Mouse (Mus musculus) heart, postnatal 0 days (tissue): ENCODE measurements around the gene Medag. TPM values are rescaled to one million over a fixed set of nuclear protein-coding genes. Genes with fewer than 3 reads are reported as not detected.

Experiments used
- ATAC-seq: fragments of 200-750 bp; cut with Nextera tagmentation; 2 replicates; pipeline ENCODE4 v1.8.0; 2017; ENCODE audit warnings: low read depth, moderate number of reproducible peaks, moderate library complexity; ENCODE audit not compliant: insufficient read depth
- DNase-seq: peaks from one replicate; pipeline ENCODE4 v3.0.0-alpha.2; 2016; ENCODE audit warnings: low spot score
- H3K27ac ChIP-seq: fragments of 300-500 bp; sonication (generic); 2 replicates; pipeline ENCODE4 v1.5.1; 2014; ENCODE audit warnings: low read depth, mild to moderate bottlenecking
- H3K27me3 ChIP-seq: fragments of 300-500 bp; sonication (generic); 2 replicates; pipeline ENCODE4 v1.6.1; 2014; ENCODE audit warnings: low read length, mixed read lengths; ENCODE audit not compliant: control insufficient read depth, insufficient read depth
- H3K36me3 ChIP-seq: fragments of 300-500 bp; sonication (generic); replicated peaks from 2 replicates; pipeline ENCODE4 v1.6.1; 2014; ENCODE audit warnings: low read length, mixed read lengths; ENCODE audit not compliant: control insufficient read depth, insufficient read depth
- H3K4me1 ChIP-seq: fragments of 300-500 bp; sonication (generic); 2 replicates; pipeline ENCODE4 v1.6.1; 2014; ENCODE audit warnings: antibody characterized with exemption; ENCODE audit not compliant: control insufficient read depth, insufficient read depth
- H3K4me2 ChIP-seq: fragments of 300-500 bp; sonication (generic); 2 replicates; pipeline ENCODE4 v1.6.1; 2014; ENCODE audit warnings: low read depth, mild to moderate bottlenecking, low read length, moderate library complexity
- H3K4me3 ChIP-seq: fragments of 300-500 bp; sonication (generic); 2 replicates; pipeline ENCODE4 v1.5.1; 2014; ENCODE audit warnings: low read depth, low read length
- H3K9ac ChIP-seq: fragments of 300-500 bp; sonication (generic); replicated peaks from 2 replicates; pipeline ENCODE4 v1.6.1; 2014; ENCODE audit warnings: low read depth, low read length, mixed read lengths
- H3K9me3 ChIP-seq: fragments of 300-500 bp; sonication (generic); replicated peaks from 2 replicates; pipeline ENCODE4 v1.6.1; 2016; ENCODE audit warnings: low read length; ENCODE audit not compliant: control insufficient read depth
- CTCF ChIP-seq: IDR thresholded peaks from 2 replicates; pipeline ENCODE4 v1.5.1; 2016; ENCODE audit warnings: antibody characterized with exemption, control low read depth, low read depth
- EP300 ChIP-seq: IDR thresholded peaks from 2 replicates; pipeline ENCODE4 v1.6.1; 2016; ENCODE audit warnings: antibody characterized with exemption, low read depth
- WGBS: fragments of 180-500 bp; shearing (Covaris S2); extraction: QIAGEN DNeasy Blood & Tissue Kit; methylation state at CpG from one replicate; pipeline ENCODE4 v1.1.7; 2014; 5-methylcytosine and 5-hydroxymethylcytosine counted together
- polyA plus RNA-seq: library from polyadenylated mRNA; unstranded; fragments of >200 nt; fragmentation: Nextera tagmentation; extraction: Ambion mirVana; gene quantifications from 2 replicates; pipeline ENCODE4 v1.2.1, GENCODE M21; 2015
- total RNA-seq: library from RNA; depleted of rRNA; stranded (reverse); fragments of >200 nt; gene quantifications from 2 replicates; pipeline ENCODE4 v1.2.3, GENCODE M21; 2014; ENCODE audit warnings: low replicate concordance

The Medag gene
- total and polyA plus RNA-seq, 2 experiments from 2014 or later, result 2.0 to 7.7 TPM

DNA sequence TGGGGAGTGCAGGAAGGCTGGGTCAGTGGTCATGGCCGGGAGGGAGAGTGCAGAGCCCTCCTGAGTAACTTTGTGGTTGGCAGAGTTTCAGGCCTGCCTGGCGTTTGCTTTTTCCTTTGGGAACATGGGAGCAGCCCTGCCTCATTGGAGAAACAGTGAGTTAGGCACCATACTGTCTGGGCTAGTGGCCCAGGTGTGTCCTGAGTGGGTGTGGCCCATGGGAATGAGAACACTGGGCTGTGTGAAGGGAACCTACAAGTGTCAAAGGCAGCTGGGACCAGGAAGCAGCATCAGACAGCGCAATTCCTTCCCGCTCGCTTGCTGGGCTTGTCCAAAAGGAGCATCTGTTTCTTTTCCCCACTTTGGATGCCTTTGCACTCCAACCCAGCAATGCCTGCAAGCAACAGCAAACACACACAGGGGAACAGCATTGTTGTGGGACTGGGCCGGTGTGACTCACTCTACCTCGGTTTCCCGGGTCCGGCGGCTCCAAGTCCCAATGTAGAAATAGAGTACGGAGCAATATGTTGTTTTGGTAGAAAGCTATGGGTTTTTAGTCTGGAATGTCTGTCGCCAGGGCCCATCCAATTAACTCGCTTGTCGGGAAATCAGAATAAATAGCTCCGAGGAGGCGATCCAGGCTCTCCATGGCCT lies 32.3 kb upstream of the Medag start:
- H3K9me3 ChIP-seq, result no peaks in the 10 kb centered on the region; the same call in 1 of the 2 replicates
- H3K27ac ChIP-seq, result 0 out of 2 replicates have a peak overlapping the region, but pooled peaks have one; percentile 1
- peaks cover 10% of the 10 kb centered on the region; the same call in 1 of the 2 replicates for H3K4me1 ChIP-seq
- no peak overlapping the region for H3K4me3 ChIP-seq
- ATAC-seq, result no peak
- DNase-seq, result no peak
- no peak overlapping the region for H3K9ac ChIP-seq
- WGBS, result 79% methylated on average over 16 of the region's 16 CpGs
- H3K36me3 ChIP-seq, result no peaks in the 10 kb centered on the region
- TF ChIP-seq EP300, result no peak
- TF ChIP-seq CTCF, result no peak
- no peaks in the 10 kb centered on the region for H3K27me3 ChIP-seq
- H3K4me2 ChIP-seq, result no peak overlapping the region

DNA sequence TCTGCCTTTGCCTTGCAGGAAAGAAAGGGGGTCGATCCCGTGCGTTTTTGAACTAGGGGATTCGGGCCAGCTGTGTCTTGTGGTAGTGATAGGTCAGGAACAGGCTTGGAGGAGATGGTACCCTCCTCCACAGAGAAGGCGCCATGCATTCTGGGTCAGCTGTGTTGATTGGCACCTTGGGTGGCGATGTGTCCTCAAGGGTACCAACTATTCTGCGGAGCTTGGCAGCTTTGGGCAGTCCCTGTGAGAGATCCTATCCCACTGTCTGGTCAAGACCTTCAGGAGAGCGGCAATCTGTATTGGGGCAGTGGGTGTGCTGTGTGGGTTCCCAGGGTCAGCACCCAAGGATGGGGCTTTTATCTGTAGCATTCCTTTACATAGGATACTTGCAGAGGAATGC lies 31.7 kb upstream of the Medag start:
- no peak for TF ChIP-seq CTCF
- no peak for TF ChIP-seq EP300

DNA sequence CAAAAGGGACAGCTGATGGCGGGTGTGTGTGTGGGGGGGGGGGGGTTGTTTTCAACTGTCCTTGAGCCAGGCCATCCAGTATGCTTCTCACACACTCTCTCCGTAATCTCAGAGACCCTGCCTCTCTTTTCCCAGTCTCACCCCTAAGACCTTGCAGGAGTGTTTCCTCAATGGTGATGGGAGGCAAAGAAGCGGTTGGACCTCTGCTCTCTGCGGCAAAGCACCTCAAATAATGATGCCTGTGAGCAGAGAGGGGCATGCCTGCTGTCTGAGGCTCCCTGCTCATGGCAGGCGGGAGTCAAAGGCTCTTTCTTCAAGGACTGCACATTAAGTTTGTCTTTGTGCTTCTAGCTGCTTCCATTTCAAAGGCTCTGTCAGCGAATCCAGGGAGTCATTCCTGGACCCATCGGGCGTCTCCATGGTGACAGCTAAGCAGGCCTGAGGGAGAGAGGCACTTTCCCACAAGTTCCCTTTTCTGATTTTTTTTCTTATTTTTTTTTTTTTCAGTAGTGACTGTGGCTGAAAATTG lies 31.1 kb upstream of the Medag start:
- Histone ChIP-seq H3K27ac (no peak overlapping the region), H3K4me3 (no peak overlapping the region), H3K27me3 (no peaks in the 10 kb centered on the region), H3K4me1 (peaks cover 9% of the 10 kb centered on the region; the same call in 1 of the 2 replicates), H3K9me3 (no peaks in the 10 kb centered on the region; the same call in 1 of the 2 replicates), H3K9ac (no peak overlapping the region), H3K4me2 (no peak overlapping the region), H3K36me3 (no peaks in the 10 kb centered on the region)
- 74% methylated on average over 8 of the region's 8 CpGs for WGBS
- DNase-seq, result no peak
- TF ChIP-seq EP300, result no peak
- no peak for TF ChIP-seq CTCF
- no peak for ATAC-seq

More for the DNA sequence above, 31.7 kb upstream of the Medag start:
- Histone ChIP-seq H3K4me3 (no peak overlapping the region), H3K36me3 (no peaks in the 10 kb centered on the region), H3K27me3 (no peaks in the 10 kb centered on the region), H3K4me1 (peaks cover 9% of the 10 kb centered on the region; the same call in 1 of the 2 replicates), H3K9ac (no peak overlapping the region), H3K4me2 (no peak overlapping the region), H3K9me3 (no peaks in the 10 kb centered on the region; the same call in 1 of the 2 replicates), H3K27ac (no peak overlapping the region)
- 89% methylated on average over 8 of the region's 8 CpGs for WGBS
- no peak for ATAC-seq
- no peak for DNase-seq

DNA sequence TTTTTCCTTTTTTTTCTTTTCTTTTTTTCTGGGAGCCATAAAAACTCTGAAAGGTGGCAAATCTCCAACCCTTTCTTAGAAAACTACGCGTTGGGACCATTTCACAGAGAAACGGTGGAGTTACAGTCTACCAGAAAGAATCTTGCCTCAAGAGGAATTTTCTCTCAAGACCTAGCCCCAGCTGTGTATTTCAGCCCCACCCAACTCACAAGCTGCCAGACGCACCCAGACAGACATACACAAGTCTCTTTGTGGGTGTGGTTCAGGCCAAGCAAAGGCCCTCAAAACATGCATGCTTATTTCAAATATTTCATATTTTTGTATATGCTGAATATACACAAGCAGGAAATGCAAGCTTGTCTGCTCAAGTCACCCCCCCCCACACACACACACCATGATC lies 29.6 kb upstream of the Medag start:
- H3K4me3 ChIP-seq, result no peak overlapping the region
- no peak overlapping the region for H3K9ac ChIP-seq
- no peaks in the 10 kb centered on the region for H3K36me3 ChIP-seq
- no peak overlapping the region for H3K4me2 ChIP-seq
- H3K27ac ChIP-seq, result 0 out of 2 replicates have a peak overlapping the region, but pooled peaks have one; percentile 38
- H3K27me3 ChIP-seq, result no peaks in the 10 kb centered on the region
- DNase-seq, result no peak
- TF ChIP-seq EP300 (no peak), CTCF (no peak)
- WGBS, result 60% methylated on average over 4 of the region's 4 CpGs
- no peak for ATAC-seq
- peaks cover 7% of the 10 kb centered on the region; the same call in 1 of the 2 replicates for H3K4me1 ChIP-seq
- no peaks in the 10 kb centered on the region; the same call in 1 of the 2 replicates for H3K9me3 ChIP-seq

DNA sequence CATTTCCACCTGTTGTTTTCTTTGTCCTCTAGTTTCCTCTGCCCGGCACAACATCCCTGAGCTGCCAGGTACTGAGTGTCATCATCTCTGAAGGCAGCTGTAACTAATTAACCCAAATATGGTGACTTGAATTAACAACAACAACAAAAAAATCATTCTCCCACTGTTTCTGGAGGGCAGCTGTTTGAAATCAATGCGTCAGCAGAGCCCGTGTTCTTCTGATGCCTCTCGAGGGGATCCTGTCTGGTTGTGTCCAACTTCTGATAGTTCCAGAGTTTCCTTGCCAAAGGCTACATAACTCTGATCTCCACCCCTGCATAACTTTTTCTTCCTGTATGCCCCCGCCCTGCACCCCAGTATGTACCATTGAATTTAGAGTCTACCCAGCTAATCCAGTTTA lies 28.9 kb upstream of the Medag start:
- no peaks in the 10 kb centered on the region; the same call in 1 of the 2 replicates for H3K9me3 ChIP-seq
- no peaks in the 10 kb centered on the region for H3K36me3 ChIP-seq
- DNase-seq, result no peak
- 75% methylated on average over 5 of the region's 5 CpGs for WGBS
- no peak overlapping the region for H3K9ac ChIP-seq
- H3K4me2 ChIP-seq, result no peak overlapping the region
- peaks cover under 1% of the 10 kb centered on the region; the same call in 1 of the 2 replicates for H3K4me1 ChIP-seq
- H3K27ac ChIP-seq, result 0 out of 2 replicates have a peak overlapping the region, but pooled peaks have one; percentile 38
- H3K27me3 ChIP-seq, result no peaks in the 10 kb centered on the region
- TF ChIP-seq CTCF (no peak), EP300 (no peak)
- no peak overlapping the region for H3K4me3 ChIP-seq
- ATAC-seq, result no peak
